Mouse (Mus musculus): ENCODE data around the gene Kif3c.

DNA sequence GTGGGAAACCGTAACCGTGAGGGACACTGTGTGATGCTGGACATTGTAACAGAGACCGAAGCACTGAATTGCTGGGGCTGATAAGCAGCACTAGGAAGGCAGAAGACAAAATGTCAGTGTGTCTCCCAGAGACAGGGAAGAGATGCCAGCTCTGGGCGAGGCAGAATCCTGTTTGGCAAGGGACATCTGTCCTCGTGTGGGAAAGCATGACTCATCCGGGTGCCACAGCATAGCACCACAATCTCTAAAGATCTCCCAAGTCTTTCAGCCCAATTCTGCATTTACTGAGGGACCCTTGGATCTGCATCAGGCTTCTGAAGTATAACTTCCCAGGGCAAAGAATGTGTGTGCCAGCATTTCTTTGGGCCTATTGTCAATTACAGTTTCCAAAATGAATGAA is 41.7 kb upstream of the Kif3c start:
- TF ChIP-seq EP300 (IDR thresholded peaks at IDR 0.05; ENCODE audit: insufficient read depth, low read depth, low read length) (no peak), CTCF (IDR thresholded peaks at IDR 0.05) (no peak)

Data from heart, adult 2 months (tissue).